Mouse (Mus musculus): ENCODE measurements around the gene Elmo3. TPM values are rescaled to one million over a fixed set of nuclear protein-coding genes. Genes with fewer than 3 reads are reported as not detected.

Gene Elmo3
- polyA plus RNA-seq, 1 experiment from 2014 or later, result 5.1 TPM

DNA sequence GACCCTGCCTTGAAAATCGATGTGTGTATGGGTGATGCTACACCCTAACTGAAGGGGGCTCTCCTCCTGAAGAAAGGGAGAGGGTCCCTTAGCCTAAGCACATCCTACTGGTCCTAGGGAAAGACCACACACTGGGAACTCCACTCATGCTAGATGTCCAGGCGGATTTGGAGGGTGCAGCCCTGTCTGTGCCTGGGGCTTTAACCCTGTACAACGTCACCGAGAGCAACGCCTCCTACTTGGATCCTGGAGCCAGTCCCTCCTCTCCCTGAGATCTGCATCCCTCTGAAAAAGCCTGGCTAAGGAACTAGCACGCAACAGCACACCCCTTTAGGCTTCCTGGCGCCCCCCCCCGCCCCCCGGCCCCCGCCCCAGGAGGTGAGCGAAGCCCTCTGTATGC lies 30.0 kb upstream of the Elmo3 start:
- H3K4me2 ChIP-seq (ENCODE audit: low read depth, low read length), result peak overlapping the region; percentile 68
- peaks cover 72% of the 10 kb centered on the region for H3K27me3 ChIP-seq (ENCODE audit: control insufficient read depth, insufficient read depth, low read length)
- ATAC-seq (replicated peaks; ENCODE audit: extremely low read depth, insufficient read depth, low FRiP score), result no peak
- H3K27ac ChIP-seq (ENCODE audit: low read length), result no peak overlapping the region
- peak overlapping the region; percentile 63 for H3K9ac ChIP-seq (ENCODE audit: low read length)
- 15% methylated on average over 10 of the region's 11 CpGs for WGBS
- H3K4me1 ChIP-seq (ENCODE audit: control insufficient read depth, insufficient read depth, low read length), result peaks cover 9% of the 10 kb centered on the region
- no peaks in the 10 kb centered on the region for H3K9me3 ChIP-seq (replicated peaks; ENCODE audit: control insufficient read depth, low read length)
- H3K36me3 ChIP-seq (ENCODE audit: control insufficient read depth, insufficient read depth), result no peaks in the 10 kb centered on the region
- peak overlapping the region; percentile 47; the same call in 1 of the 2 replicates for H3K4me3 ChIP-seq (ENCODE audit: low read length)

DNA sequence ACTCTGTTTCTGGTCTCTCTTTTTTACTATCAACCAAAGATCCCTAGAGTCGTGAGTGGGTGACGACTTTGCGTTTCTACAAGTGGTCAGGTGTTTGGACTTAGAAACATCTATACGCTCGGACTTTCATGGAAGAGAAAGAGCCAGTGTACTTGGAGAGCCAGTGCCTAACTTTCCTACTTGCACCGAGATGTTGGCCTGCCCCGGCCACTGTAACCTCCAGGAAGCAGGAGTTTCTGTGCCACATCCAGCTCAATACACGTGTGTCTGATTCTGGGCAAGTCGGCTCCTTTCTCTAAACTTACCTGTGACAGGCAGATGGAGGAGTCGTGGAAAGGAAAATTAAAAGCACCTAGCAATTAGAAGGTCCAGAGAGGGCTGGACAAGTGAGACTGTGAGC lies 29.6 kb upstream of the Elmo3 start, which contains the start of gene Nol3:
TSS of gene Nol3 (plus strand) at position 301 of the 400 bp plus-strand sequence.
- H3K9ac ChIP-seq (ENCODE audit: low read length), result peak within 1 kb of the TSS; percentile 63
- H3K27me3 ChIP-seq (ENCODE audit: control insufficient read depth, insufficient read depth, low read length), result peaks cover 69% of the 10 kb centered on the region
- no peaks in the 10 kb centered on the region for H3K36me3 ChIP-seq (ENCODE audit: control insufficient read depth, insufficient read depth)
- no peak within 1 kb of the TSS for H3K27ac ChIP-seq (ENCODE audit: low read length)
- peaks cover 8% of the 10 kb centered on the region for H3K4me1 ChIP-seq (ENCODE audit: control insufficient read depth, insufficient read depth, low read length)
- peak within 1 kb of the TSS; percentile 47 for H3K4me3 ChIP-seq (ENCODE audit: low read length)
- WGBS, result 7% methylated on average over 10 of the region's 10 CpGs
- H3K9me3 ChIP-seq (replicated peaks; ENCODE audit: control insufficient read depth, low read length), result no peaks in the 10 kb centered on the region
- H3K4me2 ChIP-seq (ENCODE audit: low read depth, low read length), result peak within 1 kb of the TSS; percentile 68
- ATAC-seq (replicated peaks; ENCODE audit: extremely low read depth, insufficient read depth, low FRiP score), result no peak

DNA sequence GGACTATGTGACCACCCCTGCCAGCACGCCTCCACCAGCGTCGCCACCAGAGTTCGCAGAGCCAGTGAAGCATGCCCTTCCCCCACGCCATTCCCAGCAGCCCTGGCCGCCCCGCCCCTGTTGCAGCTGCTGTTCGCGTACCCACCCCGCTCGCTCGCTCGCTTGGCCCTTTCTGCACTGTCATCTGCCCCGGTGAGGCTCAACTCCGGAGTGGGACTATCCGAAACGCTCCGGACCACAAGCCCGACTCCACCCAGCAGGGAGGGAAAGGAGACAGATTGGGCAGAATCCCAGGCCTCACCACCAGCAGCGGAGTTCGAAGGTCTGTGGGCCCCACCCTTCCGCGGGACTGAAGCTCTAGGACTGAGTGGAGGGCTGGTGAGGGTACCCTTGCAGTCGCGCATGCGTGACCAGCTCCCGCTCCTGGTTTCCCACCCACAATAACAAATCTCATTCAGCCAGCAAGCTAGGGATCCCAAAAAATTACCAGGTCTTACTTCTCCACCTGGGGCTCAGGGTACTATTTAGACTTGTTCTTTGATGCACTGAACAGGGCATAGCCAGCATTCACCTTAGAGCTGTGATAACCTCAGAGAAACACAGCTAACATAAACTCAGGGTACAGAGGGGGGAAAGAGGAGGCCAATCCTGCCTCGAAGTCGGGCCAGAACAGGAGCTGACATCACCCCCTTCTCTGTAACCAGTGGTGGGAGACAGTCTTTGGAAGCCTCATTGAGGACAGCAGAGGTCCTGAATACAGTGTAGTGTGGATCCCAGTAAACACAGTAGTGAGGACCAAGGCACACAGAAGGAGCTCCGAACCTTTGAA lies 28.9 kb upstream of the Elmo3 start:
- H3K27me3 ChIP-seq (ENCODE audit: control insufficient read depth, insufficient read depth, low read length), result peaks cover 63% of the 10 kb centered on the region
- no peak overlapping the region for H3K27ac ChIP-seq (ENCODE audit: low read length)
- H3K9me3 ChIP-seq (replicated peaks; ENCODE audit: control insufficient read depth, low read length), result no peaks in the 10 kb centered on the region
- H3K4me3 ChIP-seq (ENCODE audit: low read length), result peak overlapping the region; percentile 47
- H3K4me2 ChIP-seq (ENCODE audit: low read depth, low read length), result peak overlapping the region; percentile 68
- peaks cover 8% of the 10 kb centered on the region for H3K4me1 ChIP-seq (ENCODE audit: control insufficient read depth, insufficient read depth, low read length)
- H3K36me3 ChIP-seq (ENCODE audit: control insufficient read depth, insufficient read depth), result no peaks in the 10 kb centered on the region
- ATAC-seq (replicated peaks; ENCODE audit: extremely low read depth, insufficient read depth, low FRiP score), result peak; percentile 49
- 5% methylated on average over 30 of the region's 30 CpGs for WGBS
- H3K9ac ChIP-seq (ENCODE audit: low read length), result peak overlapping the region; percentile 63

DNA sequence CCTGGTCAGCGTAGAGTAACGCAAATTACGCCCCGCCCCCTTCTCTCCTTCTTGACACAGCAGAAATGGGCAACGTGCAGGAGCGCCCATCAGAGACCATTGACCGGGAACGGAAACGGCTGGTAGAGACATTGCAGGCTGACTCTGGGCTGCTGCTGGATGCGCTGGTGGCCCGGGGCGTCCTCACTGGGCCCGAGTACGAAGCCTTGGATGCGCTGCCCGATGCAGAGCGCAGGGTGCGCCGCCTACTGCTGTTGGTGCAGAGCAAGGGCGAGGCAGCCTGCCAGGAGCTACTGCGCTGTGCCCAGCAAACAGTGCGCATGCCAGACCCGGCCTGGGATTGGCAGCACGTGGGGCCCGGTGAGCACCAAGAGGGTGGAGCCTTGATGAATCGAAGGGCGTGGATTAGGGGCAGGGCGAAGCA lies 26.5 kb upstream of the Elmo3 start:
- Histone ChIP-seq H3K36me3 (ENCODE audit: control insufficient read depth, insufficient read depth) (no peaks in the 10 kb centered on the region), H3K9me3 (replicated peaks; ENCODE audit: control insufficient read depth, low read length) (no peaks in the 10 kb centered on the region), H3K4me3 (ENCODE audit: low read length) (peak overlapping the region; percentile 33), H3K4me1 (ENCODE audit: control insufficient read depth, insufficient read depth, low read length) (peaks cover 8% of the 10 kb centered on the region), H3K9ac (ENCODE audit: low read length) (no peak overlapping the region), H3K27me3 (ENCODE audit: control insufficient read depth, insufficient read depth, low read length) (peaks cover 45% of the 10 kb centered on the region), H3K27ac (ENCODE audit: low read length) (no peak overlapping the region), H3K4me2 (ENCODE audit: low read depth, low read length) (peak overlapping the region; percentile 62)
- WGBS, result 3% methylated on average over 28 of the region's 28 CpGs
- peak; percentile 80 for ATAC-seq (replicated peaks; ENCODE audit: extremely low read depth, insufficient read depth, low FRiP score)

DNA sequence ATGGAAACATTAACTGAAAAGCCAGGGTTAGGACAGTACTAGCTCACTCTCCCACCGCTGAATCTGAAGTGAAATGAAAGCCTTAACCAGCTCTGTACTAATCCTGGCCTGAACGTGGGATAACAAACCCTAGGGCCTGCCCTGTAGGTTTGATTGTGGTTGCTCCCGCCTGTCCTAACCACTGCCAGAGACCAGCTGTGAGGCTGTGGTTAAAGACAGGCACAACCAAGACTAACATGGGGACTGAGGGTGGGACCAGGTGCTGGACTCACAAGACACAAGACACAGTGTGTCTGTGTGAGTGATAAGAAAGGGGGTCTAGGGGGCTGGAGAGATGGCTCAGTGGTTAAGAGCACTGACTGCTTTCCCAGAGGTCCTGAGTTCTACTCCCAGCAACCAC lies 24.8 kb upstream of the Elmo3 start:
- Histone ChIP-seq H3K4me1 (ENCODE audit: control insufficient read depth, insufficient read depth, low read length) (peaks cover 6% of the 10 kb centered on the region), H3K27me3 (ENCODE audit: control insufficient read depth, insufficient read depth, low read length) (peaks cover 28% of the 10 kb centered on the region), H3K4me3 (ENCODE audit: low read length) (no peak overlapping the region)

DNA sequence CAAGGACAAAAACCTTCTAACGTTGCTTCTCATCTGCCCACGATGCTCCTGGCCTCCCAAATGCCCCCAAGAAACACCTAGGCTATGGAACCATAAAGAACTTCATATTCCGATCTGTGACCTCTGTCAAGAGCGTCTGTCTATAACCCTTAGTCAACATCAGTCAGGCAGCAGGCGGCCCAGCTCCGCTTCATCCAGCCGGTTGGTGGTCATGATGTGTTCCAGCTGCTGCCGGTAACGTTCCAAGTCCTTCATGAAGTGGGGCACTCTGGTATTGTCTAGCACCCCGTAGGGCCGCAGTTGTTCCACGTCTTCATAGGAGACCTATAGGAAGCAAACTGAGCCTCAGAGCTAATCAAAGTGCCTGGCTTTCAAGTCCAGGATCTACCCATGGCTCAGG lies 23.6 kb upstream of the Elmo3 start:
- H3K4me3 ChIP-seq (ENCODE audit: low read length), result no peak overlapping the region
- H3K9me3 ChIP-seq (replicated peaks; ENCODE audit: control insufficient read depth, low read length), result no peaks in the 10 kb centered on the region
- H3K27me3 ChIP-seq (ENCODE audit: control insufficient read depth, insufficient read depth, low read length), result peaks cover 20% of the 10 kb centered on the region
- no peak overlapping the region for H3K27ac ChIP-seq (ENCODE audit: low read length)
- WGBS, result 79% methylated on average over 12 of the region's 12 CpGs
- no peak overlapping the region for H3K4me2 ChIP-seq (ENCODE audit: low read depth, low read length)
- ATAC-seq (replicated peaks; ENCODE audit: extremely low read depth, insufficient read depth, low FRiP score), result no peak
- no peaks in the 10 kb centered on the region for H3K36me3 ChIP-seq (ENCODE audit: control insufficient read depth, insufficient read depth)
- no peak overlapping the region for H3K9ac ChIP-seq (ENCODE audit: low read length)
- H3K4me1 ChIP-seq (ENCODE audit: control insufficient read depth, insufficient read depth, low read length), result no peaks in the 10 kb centered on the region

More for the DNA sequence above, 24.8 kb upstream of the Elmo3 start:
- no peak overlapping the region for H3K4me2 ChIP-seq (ENCODE audit: low read depth, low read length)
- no peak overlapping the region for H3K9ac ChIP-seq (ENCODE audit: low read length)
- H3K36me3 ChIP-seq (ENCODE audit: control insufficient read depth, insufficient read depth), result no peaks in the 10 kb centered on the region
- H3K9me3 ChIP-seq (replicated peaks; ENCODE audit: control insufficient read depth, low read length), result no peaks in the 10 kb centered on the region
- no peak overlapping the region for H3K27ac ChIP-seq (ENCODE audit: low read length)
- ATAC-seq (replicated peaks; ENCODE audit: extremely low read depth, insufficient read depth, low FRiP score), result no peak
- 73% methylated on average over 3 of the region's 3 CpGs for WGBS

DNA sequence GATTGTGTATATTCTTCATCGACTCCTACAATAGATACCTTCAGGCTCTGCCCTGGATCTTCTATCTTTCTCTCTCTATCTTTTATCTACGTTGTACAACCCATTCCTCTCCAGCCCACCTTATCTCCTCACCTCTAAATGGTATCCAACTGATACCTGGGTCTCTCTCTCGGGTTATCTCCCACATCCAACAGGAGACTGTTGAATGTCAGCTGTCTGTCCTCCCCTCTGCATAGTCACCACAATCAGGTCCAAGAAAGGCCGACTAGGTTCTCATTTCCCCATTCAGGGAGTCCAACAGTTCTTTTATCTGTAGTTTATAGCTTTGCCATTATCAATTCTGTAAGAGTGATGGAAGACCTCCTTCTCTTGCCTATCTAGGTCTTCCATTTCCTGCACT lies 23.2 kb upstream of the Elmo3 start:
- Histone ChIP-seq H3K9me3 (replicated peaks; ENCODE audit: control insufficient read depth, low read length) (no peaks in the 10 kb centered on the region), H3K36me3 (ENCODE audit: control insufficient read depth, insufficient read depth) (no peaks in the 10 kb centered on the region), H3K4me1 (ENCODE audit: control insufficient read depth, insufficient read depth, low read length) (no peaks in the 10 kb centered on the region), H3K4me2 (ENCODE audit: low read depth, low read length) (no peak overlapping the region), H3K4me3 (ENCODE audit: low read length) (no peak overlapping the region), H3K9ac (ENCODE audit: low read length) (no peak overlapping the region), H3K27ac (ENCODE audit: low read length) (no peak overlapping the region), H3K27me3 (ENCODE audit: control insufficient read depth, insufficient read depth, low read length) (peaks cover 16% of the 10 kb centered on the region)
- WGBS, result 69% methylated on average over 4 of the region's 4 CpGs
- ATAC-seq (replicated peaks; ENCODE audit: extremely low read depth, insufficient read depth, low FRiP score), result no peak

DNA sequence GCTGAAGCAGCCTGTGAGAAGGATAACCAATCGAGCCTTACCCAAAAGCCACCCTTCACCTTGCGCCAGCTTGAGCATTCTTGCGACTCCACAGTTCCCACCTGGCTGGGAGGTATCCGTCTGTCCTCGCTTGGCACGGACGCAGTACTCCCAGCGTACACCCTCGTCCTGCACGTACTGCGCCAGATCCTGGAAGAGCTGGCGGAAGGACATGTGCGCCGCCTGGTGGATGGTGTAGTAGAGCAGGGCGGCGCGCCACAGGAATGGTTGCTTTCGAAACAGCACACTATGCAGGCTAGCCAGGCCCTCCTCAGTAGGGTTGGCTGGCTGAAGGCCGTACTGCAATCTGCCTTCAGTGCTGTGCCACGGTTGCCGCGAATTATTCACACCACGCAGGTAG lies 22.3 kb upstream of the Elmo3 start:
- peak; percentile 40 for ATAC-seq (replicated peaks; ENCODE audit: extremely low read depth, insufficient read depth, low FRiP score)
- no peak overlapping the region for H3K9ac ChIP-seq (ENCODE audit: low read length)
- WGBS, result 23% methylated on average over 23 of the region's 23 CpGs
- no peaks in the 10 kb centered on the region for H3K36me3 ChIP-seq (ENCODE audit: control insufficient read depth, insufficient read depth)
- no peak overlapping the region for H3K4me3 ChIP-seq (ENCODE audit: low read length)
- H3K4me1 ChIP-seq (ENCODE audit: control insufficient read depth, insufficient read depth, low read length), result no peaks in the 10 kb centered on the region
- peaks cover 9% of the 10 kb centered on the region for H3K27me3 ChIP-seq (ENCODE audit: control insufficient read depth, insufficient read depth, low read length)
- H3K27ac ChIP-seq (ENCODE audit: low read length), result no peak overlapping the region
- H3K9me3 ChIP-seq (replicated peaks; ENCODE audit: control insufficient read depth, low read length), result no peaks in the 10 kb centered on the region
- H3K4me2 ChIP-seq (ENCODE audit: low read depth, low read length), result no peak overlapping the region

DNA sequence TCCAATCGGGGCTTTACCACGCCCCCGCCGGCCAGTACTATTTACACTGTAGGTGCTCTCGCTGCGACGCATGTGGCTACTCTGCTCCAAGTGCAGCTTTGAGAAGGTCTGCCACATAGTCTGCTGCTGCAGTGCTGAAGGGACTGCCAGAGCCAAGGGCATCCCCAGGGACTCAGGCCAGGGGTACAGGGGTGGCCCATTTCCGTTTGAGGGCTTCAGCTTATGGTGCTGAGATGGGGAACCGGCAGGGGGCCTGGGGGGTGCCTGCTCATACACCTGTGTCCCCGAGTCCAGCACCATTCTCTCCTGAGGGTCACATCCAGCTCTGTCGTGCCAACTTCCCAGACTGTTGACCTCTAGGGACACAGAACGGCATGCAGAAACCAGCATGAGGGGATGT lies 19.9 kb upstream of the Elmo3 start:
- Histone ChIP-seq H3K36me3 (ENCODE audit: control insufficient read depth, insufficient read depth) (no peaks in the 10 kb centered on the region), H3K9me3 (replicated peaks; ENCODE audit: control insufficient read depth, low read length) (no peaks in the 10 kb centered on the region), H3K4me2 (ENCODE audit: low read depth, low read length) (no peak overlapping the region), H3K27ac (ENCODE audit: low read length) (no peak overlapping the region), H3K4me1 (ENCODE audit: control insufficient read depth, insufficient read depth, low read length) (peaks cover 11% of the 10 kb centered on the region), H3K9ac (ENCODE audit: low read length) (no peak overlapping the region), H3K4me3 (ENCODE audit: low read length) (no peak overlapping the region), H3K27me3 (ENCODE audit: control insufficient read depth, insufficient read depth, low read length) (peaks cover 4% of the 10 kb centered on the region; the same call in 1 of the 2 replicates)
- ATAC-seq (replicated peaks; ENCODE audit: extremely low read depth, insufficient read depth, low FRiP score), result no peak
- WGBS, result 43% methylated on average over 12 of the region's 12 CpGs

Measured in heart, embryonic 16.5 days (tissue).